ENCODE assay signal across 26 mouse cellular contexts in the genomic region with DNA sequence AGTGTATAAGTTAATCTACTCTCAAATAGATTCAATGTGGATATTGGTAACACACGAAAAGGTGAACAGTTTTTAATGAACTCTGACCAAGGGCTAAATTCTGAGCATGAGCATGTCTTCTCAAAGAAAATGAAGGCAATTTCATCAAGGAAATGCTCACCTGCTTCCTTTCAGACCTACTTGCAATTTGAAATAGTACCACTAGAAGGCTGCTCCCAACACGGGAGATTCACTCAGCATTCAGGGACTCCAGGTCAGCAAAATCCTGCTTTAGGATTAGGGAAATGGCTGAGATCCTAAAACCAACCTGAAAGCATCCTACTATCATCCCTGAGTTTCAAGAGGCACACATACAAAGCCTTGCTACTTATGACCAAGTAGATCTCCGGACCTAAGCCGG. TPM values are rescaled to one million over a fixed set of nuclear protein-coding genes. Genes with fewer than 3 reads are reported as not detected.
DNase-seq lines count a peak whose midpoint lies in the region; ATAC-seq and TF ChIP-seq lines count a peak whose summit lies in the region.
"Had no signal": no experiment of that assay in that cellular context is flagged by ENCODE, and none has a peak within 500 bp of the region (broad histone marks: within the 10 kb centered on the region; RNA-seq: fewer than 3 reads in every experiment).

No protein-coding gene starts in this region.

- H3K36me3 ChIP-seq in heart, adult 2 months (ENCODE audit: control insufficient read depth, insufficient read depth, low read length): no peaks in the 10 kb centered on the region
- H3K36me3 ChIP-seq: forebrain, embryonic 15.5 days; hindbrain, embryonic 12.5 days; intestine, embryonic 15.5 days had no signal

- 66% methylated on average over 4 of the region's 4 CpGs for WGBS in heart, adult 2 months

- H3K27ac ChIP-seq in heart, adult 2 months: no peak overlapping the region
- H3K27ac ChIP-seq: forebrain, embryonic 15.5 days; hindbrain, embryonic 12.5 days; intestine, embryonic 15.5 days had no signal

- no peak overlapping the region for H3K4me3 ChIP-seq in heart, adult 2 months
- H3K4me3 ChIP-seq: erythroblast, embryonic 14.5 days; forebrain, embryonic 15.5 days; hindbrain, embryonic 12.5 days; intestine, embryonic 15.5 days had no signal

- no peak for TF ChIP-seq EP300 in heart, adult 2 months (IDR thresholded peaks at IDR 0.05; ENCODE audit: insufficient read depth, low read depth, low read length)

- TF ChIP-seq POLR2A in heart, adult 2 months (IDR thresholded peaks at IDR 0.05; ENCODE audit: insufficient read depth, low read depth, low read length): no peak

- no peak for DNase-seq in heart, adult 2 months
- no peak for DNase-seq in heart, postnatal 10 days
- peak; percentile 3 for DNase-seq in lung, postnatal 36 days
- no peak for DNase-seq in lung, postnatal 10 days
- DNase-seq in Patski (ENCODE audit: low read depth, low spot score): no peak
- no peak for DNase-seq in left cerebral cortex, adult 18-20 months (ENCODE audit: low spot score in 2 of 2)
- DNase-seq: kidney, postnatal 10 days; thymus, adult 2 months had no signal

- no peak for ATAC-seq in Patski
- ATAC-seq in megakaryocyte, adult 5-6 weeks (ENCODE audit: poor library complexity, severe bottlenecking): no peak
- ATAC-seq: activated CD4-positive, CD25-positive, alpha-beta regulatory T cell, adult 4 months; forebrain, embryonic 15.5 days; intestine, embryonic 15.5 days; midbrain, embryonic 16.5 days had no signal

- intact Hi-C loops in heart, adult 2 months (cut with DNase I): no loop called here
- intact Hi-C loops in heart, postnatal 10 days (cut with DNase I): loop anchor here (1.0 to 10.0 kb wide), 2 partner anchors 106 to 191 kb away; no protein-coding TSS in a partner anchor

- H3K4me1 ChIP-seq in heart, adult 2 months (ENCODE audit: control insufficient read depth, insufficient read depth, low read length): no peaks in the 10 kb centered on the region
- H3K4me1 ChIP-seq: hindbrain, embryonic 12.5 days; intestine, embryonic 15.5 days had no signal

- H3K27me3 ChIP-seq in heart, adult 2 months (ENCODE audit: control insufficient read depth, insufficient read depth, low read length): no peaks in the 10 kb centered on the region
- H3K27me3 ChIP-seq in Patski: no peaks in the 10 kb centered on the region
- H3K27me3 ChIP-seq: forebrain, embryonic 15.5 days; hindbrain, embryonic 12.5 days; intestine, embryonic 15.5 days had no signal

- POLR2A ChIA-PET in Patski (lab: Charles Lee): no interaction called here

- H3K9ac ChIP-seq in heart, adult 2 months (ENCODE audit: low read depth, low read length): no peak overlapping the region
- H3K9ac ChIP-seq: forebrain, embryonic 15.5 days; hindbrain, embryonic 12.5 days; intestine, embryonic 15.5 days had no signal

- CTCF ChIA-PET in Patski (lab: Charles Lee): interaction anchor here (0.7 to 5.3 kb wide), 6 partner anchors 14 to 110 kb away, joined by 3 to 79 read pairs (median 3); no protein-coding TSS in a partner anchor

- in situ Hi-C loops in Patski (cut with MboI; ENCODE audit: low pct_unique_long_range_greater_than_20kb): loop anchor here (5.0 to 10.0 kb wide), 4 partner anchors 108 to 719 kb away; a partner anchor contains a TSS

- TF ChIP-seq CTCF in heart, adult 2 months (IDR thresholded peaks at IDR 0.05): peak; percentile 73
- TF ChIP-seq CTCF in Patski (IDR thresholded peaks at IDR 0.05): peak; percentile 72

- H3K79me2 ChIP-seq in heart, adult 2 months (replicated peaks; ENCODE audit: control insufficient read depth, insufficient read depth, low read length): no peaks in the 10 kb centered on the region

RNA-seq across cellular contexts. Expression of a gene that starts 32.2 kb away (rescaled TPM):
- 1 to 10 TPM; 2.7 to 2.8 TPM for total RNA-seq in heart, adult 2 months (2021)
- polyA plus RNA-seq in heart, adult 2 months (2012; rRNA removed): 1.2 and 1.8 TPM in 2 replicates
- total RNA-seq in heart, postnatal 10 days (2021): 1 to 10 TPM; 2.9 to 3.3 TPM
- polyA plus RNA-seq in Patski (2021): 4.9 TPM
- 1.9 and 2.0 TPM in 2 replicates for total RNA-seq in megakaryocyte, adult 5-6 weeks (2015)
- 1.4 and 1.6 TPM in 2 replicates for total RNA-seq in megakaryocyte, adult 5-6 weeks (2017)
- 1 to 10 TPM; 3.4 to 3.6 TPM for total RNA-seq in left cerebral cortex, adult 18-20 months (2021)

RNA-seq across cellular contexts. Expression of a gene that starts 43.6 kb away (rescaled TPM):
- total RNA-seq in heart, adult 2 months (2021): not detected
- polyA plus RNA-seq in heart, adult 2 months (2012; rRNA removed): not detected in 2 replicates
- total RNA-seq in heart, postnatal 10 days (2021): under 1 TPM in 1 of 2 experiments, not detected in 1; 0.07 TPM
- polyA plus RNA-seq in Patski (2021): not detected
- not detected in 2 replicates for total RNA-seq in megakaryocyte, adult 5-6 weeks (2015)
- total RNA-seq in megakaryocyte, adult 5-6 weeks (2017): not detected in 2 replicates
- not detected for total RNA-seq in left cerebral cortex, adult 18-20 months (2021)
- total RNA-seq: adrenal gland, postnatal 4 days; gastrocnemius, adult 18-20 months; heart, adult 8-10 months; left cerebral cortex, postnatal 10 days had no signal
- polyA plus RNA-seq: C2C12; embryonic facial prominence, embryonic 11.5 days; erythroblast, embryonic 14.5 days; forebrain, embryonic 15.5 days; heart, postnatal 0 days; hindbrain, embryonic 12.5 days; intestine, embryonic 15.5 days; limb, embryonic 14.5 days; liver, embryonic 16.5 days; midbrain, embryonic 16.5 days; stomach, embryonic 14.5 days; thymus, adult 2 months; urinary bladder, adult 2 months had no signal

RNA-seq across cellular contexts. Expression of a gene that starts 44.7 kb away (rescaled TPM):
- total RNA-seq in heart, adult 2 months (2021): 1 to 10 TPM in 1 of 2 experiments, under 1 TPM in 1; 0.70 to 2.0 TPM
- polyA plus RNA-seq in heart, adult 2 months (2012; rRNA removed): 0.91 and 0.96 TPM in 2 replicates
- 1 to 10 TPM; 1.3 to 2.1 TPM for total RNA-seq in heart, postnatal 10 days (2021)
- 0.01 TPM for polyA plus RNA-seq in Patski (2021)
- 0.87 TPM in 1 of 2 replicates, not detected in the other for total RNA-seq in megakaryocyte, adult 5-6 weeks (2015)
- total RNA-seq in megakaryocyte, adult 5-6 weeks (2017): not detected in 2 replicates
- 100 to 1,000 TPM; 115 to 118 TPM for total RNA-seq in left cerebral cortex, adult 18-20 months (2021)
- polyA plus RNA-seq: activated CD4-positive, CD25-positive, alpha-beta regulatory T cell, adult 4 months; C2C12; erythroblast, embryonic 14.5 days had no signal

Comparison
In these comparisons a context has a peak if more than half of its experiments do, and no peak if none do; other contexts are left out.
1. RNA of a gene that starts 44.7 kb away (total RNA-seq): 115 to 118 TPM in left cerebral cortex, adult 18-20 months; 1.3 to 2.1 TPM in heart, postnatal 10 days, 0.70 to 2.0 TPM in heart, adult 2 months and 0.87 TPM in megakaryocyte, adult 5-6 weeks; every median in the first group is over 10 times any median in the second.